Mouse (Mus musculus): ENCODE results near the gene Tyrobp. TPM values are rescaled to one million over a fixed set of nuclear protein-coding genes. Genes with fewer than 3 reads are reported as not detected.

The Tyrobp gene
- polyA plus RNA-seq, 1 experiment from 2014 or later = 12.1 TPM

- WGBS = 83% methylated on average over 3 of the region's 3 CpGs
- no peaks in the 10 kb centered on the region for H3K4me1 ChIP-seq
- H3K9me3 ChIP-seq = no peaks in the 10 kb centered on the region
- no peak overlapping the region for H3K27ac ChIP-seq
- no peak overlapping the region for H3K4me3 ChIP-seq
- no peak for DNase-seq (ENCODE audit: extremely low spot score, low spot score)
- no peaks in the 10 kb centered on the region for H3K27me3 ChIP-seq (ENCODE audit: poor library complexity, severe bottlenecking)
- H3K36me3 ChIP-seq (replicated peaks) = no peaks in the 10 kb centered on the region
These were observed 2.5 kb upstream of the Tyrobp start for GRCm38 (mm10) chr7:30411023-30411422.

- whole genome bisulfite sequencing = 64% methylated on average over 4 of the region's 4 CpGs
- Histone ChIP-seq H3K36me3 (replicated peaks) (no peaks in the 10 kb centered on the region), H3K27ac (no peak overlapping the region), H3K4me1 (no peaks in the 10 kb centered on the region), H3K9me3 (0 out of 2 replicates have a peak, but pooled peaks cover 2% of the 10 kb centered on the region), H3K27me3 (ENCODE audit: poor library complexity, severe bottlenecking) (no peaks in the 10 kb centered on the region), H3K4me3 (no peak overlapping the region)
- no peak for DNase-seq (ENCODE audit: extremely low spot score, low spot score)
These were observed 819 bp upstream of the Tyrobp start for GRCm38 (mm10) chr7:30412735-30413147.

GRCm38 (mm10) chr7:30417856-30418255 lies 4.3 kb downstream of the Tyrobp start:
- Histone ChIP-seq H3K36me3 (replicated peaks) (no peaks in the 10 kb centered on the region), H3K27me3 (ENCODE audit: poor library complexity, severe bottlenecking) (peaks cover 22% of the 10 kb centered on the region), H3K4me1 (peaks cover 21% of the 10 kb centered on the region), H3K4me3 (no peak overlapping the region), H3K27ac (no peak overlapping the region), H3K9me3 (peaks cover 7% of the 10 kb centered on the region; the same call in 1 of the 2 replicates)
- no peak for DNase-seq (ENCODE audit: extremely low spot score, low spot score)
- WGBS = 79% methylated on average over 9 of the region's 9 CpGs

- Histone ChIP-seq H3K9me3 (peaks cover 7% of the 10 kb centered on the region; the same call in 1 of the 2 replicates), H3K4me3 (no peak within 1 kb of the TSS), H3K4me1 (peaks cover 26% of the 10 kb centered on the region), H3K27me3 (ENCODE audit: poor library complexity, severe bottlenecking) (peaks cover 34% of the 10 kb centered on the region), H3K27ac (no peak within 1 kb of the TSS), H3K36me3 (replicated peaks) (0 out of 2 replicates have a peak, but pooled peaks cover 8% of the 10 kb centered on the region)
- no peak for DNase-seq (ENCODE audit: extremely low spot score, low spot score)
- 79% methylated on average over 10 of the region's 10 CpGs for WGBS
These were observed 6.3 kb downstream of the Tyrobp start, which contains the start of gene Hcst for GRCm38 (mm10) chr7:30419561-30420499. TSS of gene Hcst (minus strand) at chr7:30419854.

GRCm38 (mm10) chr7:30420673-30421072 lies 7.1 kb downstream of the Tyrobp start:
- Histone ChIP-seq H3K27ac (no peak overlapping the region), H3K4me3 (no peak overlapping the region), H3K36me3 (replicated peaks) (peaks cover 16% of the 10 kb centered on the region), H3K9me3 (peaks cover 7% of the 10 kb centered on the region; the same call in 1 of the 2 replicates), H3K27me3 (ENCODE audit: poor library complexity, severe bottlenecking) (peaks cover 34% of the 10 kb centered on the region), H3K4me1 (peaks cover 26% of the 10 kb centered on the region)
- DNase-seq (ENCODE audit: extremely low spot score, low spot score) = no peak
- 87% methylated on average over 3 of the region's 3 CpGs for whole genome bisulfite sequencing

GRCm38 (mm10) chr7:30421175-30421889 lies 7.8 kb downstream of the Tyrobp start, which contains the start of gene Nfkbid:
TSS of gene Nfkbid (plus strand) at chr7:30421732.
- 10% methylated on average over 31 of the region's 31 CpGs for WGBS
- Histone ChIP-seq H3K36me3 (replicated peaks) (peaks cover 22% of the 10 kb centered on the region), H3K4me3 (peak within 1 kb of the TSS; percentile 75), H3K27me3 (ENCODE audit: poor library complexity, severe bottlenecking) (peaks cover 34% of the 10 kb centered on the region), H3K9me3 (peaks cover 7% of the 10 kb centered on the region; the same call in 1 of the 2 replicates), H3K27ac (peak within 1 kb of the TSS; percentile 85), H3K4me1 (peaks cover 26% of the 10 kb centered on the region)
- peak; percentile 40 for DNase-seq (ENCODE audit: extremely low spot score, low spot score)

GRCm38 (mm10) chr7:30421890-30422435 lies 8.4 kb downstream of the Tyrobp start:
- under 1% methylated on average over 45 of the region's 45 CpGs for WGBS
- Histone ChIP-seq H3K4me3 (peak overlapping the region; percentile 75), H3K36me3 (replicated peaks) (peaks cover 26% of the 10 kb centered on the region), H3K9me3 (peaks cover 7% of the 10 kb centered on the region; the same call in 1 of the 2 replicates), H3K27me3 (ENCODE audit: poor library complexity, severe bottlenecking) (peaks cover 34% of the 10 kb centered on the region), H3K4me1 (peaks cover 26% of the 10 kb centered on the region), H3K27ac (peak overlapping the region; percentile 85)
- peak; percentile 87 for DNase-seq (ENCODE audit: extremely low spot score, low spot score)

GRCm38 (mm10) chr7:30422560-30422959 lies 9.0 kb downstream of the Tyrobp start:
- DNase-seq (ENCODE audit: extremely low spot score, low spot score) = no peak
- Histone ChIP-seq H3K27ac (peak overlapping the region; percentile 85), H3K4me3 (peak overlapping the region; percentile 75)

GRCm38 (mm10) chr7:30423071-30423641 lies 9.6 kb downstream of the Tyrobp start:
- Histone ChIP-seq H3K27me3 (ENCODE audit: poor library complexity, severe bottlenecking) (peaks cover 34% of the 10 kb centered on the region), H3K27ac (0 out of 2 replicates have a peak overlapping the region, but pooled peaks have one; percentile 85), H3K9me3 (peaks cover 3% of the 10 kb centered on the region; the same call in 1 of the 2 replicates), H3K4me1 (peaks cover 23% of the 10 kb centered on the region), H3K36me3 (replicated peaks) (peaks cover 36% of the 10 kb centered on the region), H3K4me3 (peak overlapping the region; percentile 75)
- 55% methylated on average over 23 of the region's 23 CpGs for WGBS
- no peak for DNase-seq (ENCODE audit: extremely low spot score, low spot score)

More at GRCm38 (mm10) chr7:30422560-30422959, 9.0 kb downstream of the Tyrobp start:
- peaks cover 26% of the 10 kb centered on the region for H3K4me1 ChIP-seq
- H3K27me3 ChIP-seq (ENCODE audit: poor library complexity, severe bottlenecking) = peaks cover 34% of the 10 kb centered on the region
- peaks cover 7% of the 10 kb centered on the region; the same call in 1 of the 2 replicates for H3K9me3 ChIP-seq
- H3K36me3 ChIP-seq (replicated peaks) = peaks cover 31% of the 10 kb centered on the region
- WGBS = 15% methylated on average over 9 of the region's 9 CpGs

- no peaks in the 10 kb centered on the region for H3K27me3 ChIP-seq (ENCODE audit: poor library complexity, severe bottlenecking)
- H3K4me3 ChIP-seq = no peak overlapping the region
- DNase-seq (ENCODE audit: extremely low spot score, low spot score) = no peak
- H3K9me3 ChIP-seq = no peaks in the 10 kb centered on the region
- H3K36me3 ChIP-seq (replicated peaks) = peaks cover 31% of the 10 kb centered on the region
- H3K27ac ChIP-seq = no peak overlapping the region
- no peaks in the 10 kb centered on the region for H3K4me1 ChIP-seq
These were observed 15.8 kb downstream of the Tyrobp start for GRCm38 (mm10) chr7:30429327-30429726.

GRCm38 (mm10) chr7:30430191-30430590 lies 16.6 kb downstream of the Tyrobp start:
- 64% methylated on average over 2 of the region's 2 CpGs for WGBS
- no peak overlapping the region for H3K4me3 ChIP-seq
- H3K27me3 ChIP-seq (ENCODE audit: poor library complexity, severe bottlenecking) = peaks cover 3% of the 10 kb centered on the region
- H3K9me3 ChIP-seq = no peaks in the 10 kb centered on the region
- no peak for DNase-seq (ENCODE audit: extremely low spot score, low spot score)
- no peak overlapping the region for H3K27ac ChIP-seq
- H3K36me3 ChIP-seq (replicated peaks) = peaks cover 29% of the 10 kb centered on the region
- H3K4me1 ChIP-seq = no peaks in the 10 kb centered on the region

- Histone ChIP-seq H3K27ac (no peak overlapping the region), H3K4me1 (peaks cover 3% of the 10 kb centered on the region; the same call in 1 of the 2 replicates), H3K36me3 (replicated peaks) (peaks cover 24% of the 10 kb centered on the region), H3K27me3 (ENCODE audit: poor library complexity, severe bottlenecking) (peaks cover 19% of the 10 kb centered on the region), H3K4me3 (no peak overlapping the region), H3K9me3 (no peaks in the 10 kb centered on the region)
- 19% methylated on average over 3 of the region's 3 CpGs for WGBS
- no peak for DNase-seq (ENCODE audit: extremely low spot score, low spot score)
These were observed 18.2 kb downstream of the Tyrobp start for GRCm38 (mm10) chr7:30431793-30432192.
